Mouse (Mus musculus) induced T-regulatory cell, adult 2 months (primary cell): ENCODE data around the gene Zfpm1.

Experiments
- DNase-seq: peaks from one replicate; pipeline ENCODE4 v3.0.0-alpha.2; 2012; ENCODE audit warnings: low read depth

The Zfpm1 gene

GRCm38 (mm10) chr8:122282035-122282358, at the start of gene Zfpm1:
Gene Zfpm1, plus strand, starts transcription at chr8:122282141.
- no peak for DNase-seq

- no peak for DNase-seq
Observed at GRCm38 (mm10) chr8:122234055-122234454, 47.9 kb upstream of the Zfpm1 start.

- no peak for DNase-seq
Observed at GRCm38 (mm10) chr8:122236521-122236920, 45.4 kb upstream of the Zfpm1 start.

- DNase-seq: no peak
Observed at GRCm38 (mm10) chr8:122238225-122238624, 43.7 kb upstream of the Zfpm1 start.

- DNase-seq: no peak
Observed at GRCm38 (mm10) chr8:122238731-122239130, 43.2 kb upstream of the Zfpm1 start.

GRCm38 (mm10) chr8:122240241-122241026, 41.5 kb upstream of the Zfpm1 start:
- no peak for DNase-seq

GRCm38 (mm10) chr8:122243310-122243709, 38.6 kb upstream of the Zfpm1 start:
- DNase-seq: no peak

GRCm38 (mm10) chr8:122245161-122245560, 36.8 kb upstream of the Zfpm1 start:
- DNase-seq: no peak

- DNase-seq: no peak
Observed at GRCm38 (mm10) chr8:122246257-122247211, 35.4 kb upstream of the Zfpm1 start.

GRCm38 (mm10) chr8:122251739-122252138, 30.2 kb upstream of the Zfpm1 start:
- no peak for DNase-seq

- DNase-seq: no peak
Observed at GRCm38 (mm10) chr8:122252366-122252765, 29.6 kb upstream of the Zfpm1 start.

- peak; percentile 77 for DNase-seq
Observed at GRCm38 (mm10) chr8:122259351-122259750, 22.6 kb upstream of the Zfpm1 start.

- DNase-seq: no peak
Observed at GRCm38 (mm10) chr8:122260755-122261154, 21.2 kb upstream of the Zfpm1 start.

GRCm38 (mm10) chr8:122262835-122263234, 19.1 kb upstream of the Zfpm1 start:
- DNase-seq: no peak

GRCm38 (mm10) chr8:122264243-122264642, 17.7 kb upstream of the Zfpm1 start:
- no peak for DNase-seq

- DNase-seq: no peak
Observed at GRCm38 (mm10) chr8:122265522-122265921, 16.4 kb upstream of the Zfpm1 start.

- DNase-seq: no peak
Observed at GRCm38 (mm10) chr8:122266867-122267266, 15.1 kb upstream of the Zfpm1 start.

- no peak for DNase-seq
Observed at GRCm38 (mm10) chr8:122268861-122269260, 13.1 kb upstream of the Zfpm1 start.

- peak; percentile 83 for DNase-seq
Observed at GRCm38 (mm10) chr8:122269404-122269803, 12.5 kb upstream of the Zfpm1 start.

GRCm38 (mm10) chr8:122270555-122270954, 11.4 kb upstream of the Zfpm1 start:
- no peak for DNase-seq

- peak; percentile 91 for DNase-seq
Observed at GRCm38 (mm10) chr8:122273152-122273551, 8.8 kb upstream of the Zfpm1 start.

- DNase-seq: no peak
Observed at GRCm38 (mm10) chr8:122273826-122274225, 8.1 kb upstream of the Zfpm1 start.
